Mouse (Mus musculus): ENCODE results near the gene Auts2.

Gene Auts2

DNA sequence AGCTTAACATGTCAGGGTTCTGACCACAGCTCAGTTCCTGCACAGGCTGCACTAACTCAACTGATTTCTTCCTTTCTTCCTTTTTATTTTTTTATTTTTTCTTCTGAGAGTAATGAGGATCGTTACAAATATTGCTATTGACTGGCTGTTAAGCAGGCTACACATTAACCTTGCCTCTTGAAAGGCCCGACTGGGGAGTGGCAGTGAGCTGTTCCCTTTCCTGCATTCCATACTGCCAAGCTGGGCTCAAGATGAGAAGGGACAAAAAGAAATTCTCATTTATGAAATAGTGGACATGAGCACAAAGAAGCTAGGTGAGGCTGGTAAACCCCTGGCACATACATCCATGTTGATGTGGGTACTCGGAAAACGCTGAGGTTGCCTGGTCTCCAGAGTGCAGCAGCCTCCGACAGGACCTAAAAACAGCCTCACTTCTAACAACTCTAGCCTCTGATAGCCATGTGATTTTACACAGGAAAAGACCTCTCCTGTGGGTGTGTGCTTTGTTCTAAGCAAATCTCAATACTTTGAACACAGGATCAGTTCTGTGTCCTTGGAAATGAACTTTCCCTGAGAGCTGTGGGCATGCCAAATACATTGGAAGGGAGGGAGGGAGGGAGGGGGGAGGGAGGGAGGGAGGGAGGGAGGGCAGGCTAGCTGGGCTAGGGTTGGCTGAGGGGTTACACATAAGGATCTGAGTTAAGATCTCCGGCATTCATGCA is 707.0 kb downstream of the Auts2 start:
- CTCF ChIA-PET, result no interaction called here

DNA sequence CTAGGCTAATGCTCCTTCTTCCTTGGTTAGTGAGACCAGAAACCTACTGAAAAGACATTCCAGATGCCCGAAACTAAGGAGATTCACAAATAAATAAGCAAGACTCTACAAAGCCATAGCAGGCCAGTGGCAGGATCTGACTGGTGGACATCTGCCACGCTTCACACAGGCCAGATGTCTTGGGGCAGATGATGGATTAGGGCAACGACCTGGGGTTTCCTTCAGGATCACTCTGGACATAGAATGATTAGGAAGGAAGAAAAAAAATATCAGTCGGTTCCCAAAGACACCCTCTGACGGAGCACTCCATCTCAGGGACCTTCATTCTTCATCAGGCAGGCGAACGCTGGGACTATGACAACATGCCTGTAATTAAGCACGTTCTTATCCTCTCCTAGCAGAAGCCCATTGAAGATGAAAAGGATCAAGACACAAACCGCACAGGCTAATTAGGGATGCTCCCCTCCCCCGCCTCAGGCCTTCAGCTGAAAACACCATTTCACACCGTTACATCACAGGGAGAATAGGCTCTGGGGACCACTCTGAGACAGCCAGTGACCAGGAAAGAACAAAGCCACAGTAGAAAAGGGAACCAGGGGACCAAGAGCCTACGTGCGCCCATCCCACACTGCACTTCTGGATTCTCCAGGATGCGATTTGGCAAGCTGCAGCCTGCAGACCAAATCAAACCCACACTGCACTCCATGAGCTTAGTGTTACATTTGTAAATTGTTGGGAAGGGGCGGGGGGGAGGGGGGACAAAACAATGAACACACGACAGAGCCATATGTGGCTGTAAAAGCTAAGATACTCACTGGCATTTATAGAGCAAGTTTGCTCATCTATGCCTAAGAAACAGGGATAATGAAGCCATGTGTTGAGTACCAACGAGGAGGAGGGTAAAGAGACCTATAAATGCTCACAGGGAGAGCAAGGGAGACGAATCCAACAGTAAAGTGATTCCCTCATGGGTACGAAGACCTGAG is 710.0 kb downstream of the Auts2 start:
- CTCF ChIA-PET, result no interaction called here

- CTCF ChIA-PET, result no interaction called here
Observed at GRCm38 (mm10) chr5:131830111-131830510, 713.0 kb downstream of the Auts2 start.

GRCm38 (mm10) chr5:131829248-131829647 is 713.9 kb downstream of the Auts2 start:
- CTCF ChIA-PET, result no interaction called here

DNA sequence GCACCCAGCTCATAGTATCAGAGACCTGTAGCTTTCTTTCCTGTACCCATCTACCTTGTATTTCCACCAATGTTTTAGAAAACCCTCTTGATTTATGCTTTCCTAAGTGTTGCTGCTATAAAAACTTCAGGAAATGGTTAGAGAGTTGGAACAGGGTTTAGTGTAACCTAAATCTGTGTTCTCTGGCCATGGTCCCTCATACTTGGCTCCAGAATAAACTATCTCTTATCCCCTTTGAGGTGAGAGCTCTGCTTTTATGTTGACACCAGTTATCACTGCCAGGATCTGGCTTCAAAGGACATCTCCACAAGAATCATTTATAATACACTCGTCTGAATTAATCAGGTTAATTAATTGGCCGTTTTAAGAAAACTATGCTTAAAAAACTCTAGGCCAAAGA is 714.5 kb downstream of the Auts2 start:
- CTCF ChIA-PET, result no interaction called here

GRCm38 (mm10) chr5:131826362-131827261 is 716.5 kb downstream of the Auts2 start:
- CTCF ChIA-PET, result no interaction called here

DNA sequence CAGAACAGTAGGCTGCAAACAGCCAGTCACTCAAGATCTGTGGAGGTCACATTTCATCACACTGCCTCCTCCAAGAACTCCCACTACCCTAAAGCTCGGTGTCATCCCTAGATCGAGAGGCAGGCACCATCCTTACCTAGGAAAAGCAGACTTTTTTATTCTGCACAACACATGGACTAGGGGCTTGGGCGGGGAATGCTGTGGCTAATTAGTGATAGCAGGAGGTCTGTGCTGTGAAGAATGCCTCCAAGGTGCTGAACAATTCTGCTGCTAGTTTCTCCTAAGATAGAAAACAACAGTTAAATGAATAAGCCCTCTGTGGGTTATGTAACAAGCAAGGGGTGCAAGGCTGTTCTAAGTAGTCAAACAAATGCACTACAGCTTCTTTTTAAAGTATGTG is 717.7 kb downstream of the Auts2 start:
- CTCF ChIA-PET, result no interaction called here

- CTCF ChIA-PET, result no interaction called here
Observed at GRCm38 (mm10) chr5:131824197-131824991, 718.8 kb downstream of the Auts2 start.

DNA sequence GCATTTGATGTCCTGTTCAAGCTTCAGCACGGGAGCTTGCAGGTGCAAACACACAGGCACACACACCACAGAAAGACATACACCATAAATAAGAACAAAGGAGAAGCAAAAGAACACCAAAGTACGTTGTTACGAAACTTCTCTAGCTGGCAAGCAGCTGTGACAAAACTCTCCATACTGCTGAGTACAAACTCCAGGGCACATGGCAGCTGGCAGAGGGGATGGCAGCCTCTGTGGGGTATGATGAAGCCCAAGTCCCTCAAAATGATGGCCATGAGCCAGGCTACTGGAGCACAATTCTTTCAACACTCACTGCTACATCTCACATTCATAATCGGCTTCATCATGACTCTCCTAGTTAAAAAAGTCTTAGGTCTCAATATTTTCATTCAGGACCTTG is 721.7 kb downstream of the Auts2 start:
- CTCF ChIA-PET, result no interaction called here

DNA sequence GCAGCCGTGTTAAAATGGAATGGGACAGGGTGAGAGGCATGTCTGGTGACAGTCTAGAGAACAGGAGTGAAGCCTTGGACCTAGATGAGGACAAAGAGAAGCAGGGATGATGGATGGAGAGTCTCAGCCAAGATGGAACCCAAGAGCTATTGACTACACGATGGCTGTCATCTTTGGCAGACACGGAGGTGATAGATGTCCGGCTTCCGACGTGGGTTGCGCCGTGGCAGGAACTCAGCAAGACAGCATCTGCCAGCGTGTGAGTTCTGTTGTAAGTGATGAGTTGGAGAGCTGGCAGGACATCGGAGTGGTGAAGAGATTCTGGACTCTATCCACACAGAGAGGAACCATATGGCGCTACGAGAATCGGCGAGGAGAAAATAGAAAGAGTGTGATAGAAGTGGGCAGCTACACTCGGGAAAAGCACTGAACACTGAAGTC is 723.9 kb downstream of the Auts2 start:
- CTCF ChIA-PET, result no interaction called here

DNA sequence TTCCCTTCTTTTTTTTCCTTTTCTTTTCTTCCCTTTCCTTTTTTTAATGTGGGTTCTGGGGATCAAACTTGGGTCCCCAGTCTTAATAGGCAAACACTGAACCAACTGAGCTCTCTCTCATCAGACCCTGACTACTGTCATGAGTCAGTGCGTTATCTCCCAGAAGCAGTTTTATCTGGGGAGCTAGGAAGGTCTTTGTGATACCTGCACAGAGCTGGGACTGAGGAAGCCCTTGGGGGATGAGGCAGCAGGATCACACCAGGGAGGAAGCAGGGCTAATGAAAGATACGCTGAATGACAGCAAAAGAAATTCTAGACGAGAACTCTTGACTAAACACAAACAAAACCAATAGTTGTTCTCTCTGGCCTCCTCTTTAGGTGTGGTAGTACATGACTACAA is 727.6 kb downstream of the Auts2 start:
- CTCF ChIA-PET, result no interaction called here

DNA sequence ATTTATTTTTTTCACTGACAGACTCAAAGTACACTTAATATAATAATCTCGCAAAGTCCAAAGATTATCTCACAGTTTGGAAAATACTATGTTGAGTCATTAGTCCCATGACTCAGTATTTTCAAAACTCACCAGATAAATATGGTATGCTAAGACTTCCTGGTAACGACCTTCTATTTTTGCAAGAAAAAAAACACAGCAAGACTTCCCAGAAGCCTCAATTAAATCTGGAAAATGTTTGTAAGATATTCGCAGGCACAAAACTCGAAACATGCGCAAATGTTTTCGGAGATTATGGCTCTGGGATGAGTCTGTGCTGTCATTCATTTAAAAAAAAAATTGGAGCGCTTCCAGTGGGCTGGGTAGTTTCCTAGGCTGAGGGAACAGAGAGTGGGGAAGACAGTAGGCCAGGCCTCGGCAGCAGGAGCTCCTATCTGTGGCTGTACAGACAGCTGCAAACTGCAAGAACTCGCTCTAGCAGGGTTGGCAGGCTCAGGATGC is 728.6 kb downstream of the Auts2 start:
- CTCF ChIA-PET, result no interaction called here

GRCm38 (mm10) chr5:131813952-131814502 is 729.1 kb downstream of the Auts2 start:
- CTCF ChIA-PET, result no interaction called here

- CTCF ChIA-PET, result no interaction called here
Observed at GRCm38 (mm10) chr5:131813331-131813781, 729.8 kb downstream of the Auts2 start.

- CTCF ChIA-PET, result no interaction called here
Observed at GRCm38 (mm10) chr5:131812483-131813063, 730.6 kb downstream of the Auts2 start.

GRCm38 (mm10) chr5:131806350-131806749 is 736.8 kb downstream of the Auts2 start:
- CTCF ChIA-PET, result no interaction called here

GRCm38 (mm10) chr5:131805277-131805676 is 737.9 kb downstream of the Auts2 start:
- CTCF ChIA-PET, result no interaction called here

DNA sequence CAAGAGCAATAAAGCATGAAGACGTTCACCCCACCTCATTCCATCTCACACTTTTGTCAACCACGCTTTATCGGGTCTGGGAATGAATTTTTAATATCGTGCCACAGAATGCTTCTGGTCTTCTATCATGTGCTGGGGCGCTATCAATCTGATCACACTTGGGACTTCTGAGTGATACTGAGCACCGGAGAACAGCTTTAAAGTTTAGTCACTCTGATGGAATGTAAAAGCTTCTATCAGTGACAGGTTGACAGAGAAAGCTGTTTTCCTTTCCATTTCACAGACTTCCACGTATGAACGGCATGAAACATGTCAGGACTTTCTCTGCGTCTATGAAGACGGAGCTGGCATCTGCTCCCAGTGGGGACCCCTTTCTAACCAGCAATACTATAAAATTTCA is 739.5 kb downstream of the Auts2 start:
- CTCF ChIA-PET, result no interaction called here

DNA sequence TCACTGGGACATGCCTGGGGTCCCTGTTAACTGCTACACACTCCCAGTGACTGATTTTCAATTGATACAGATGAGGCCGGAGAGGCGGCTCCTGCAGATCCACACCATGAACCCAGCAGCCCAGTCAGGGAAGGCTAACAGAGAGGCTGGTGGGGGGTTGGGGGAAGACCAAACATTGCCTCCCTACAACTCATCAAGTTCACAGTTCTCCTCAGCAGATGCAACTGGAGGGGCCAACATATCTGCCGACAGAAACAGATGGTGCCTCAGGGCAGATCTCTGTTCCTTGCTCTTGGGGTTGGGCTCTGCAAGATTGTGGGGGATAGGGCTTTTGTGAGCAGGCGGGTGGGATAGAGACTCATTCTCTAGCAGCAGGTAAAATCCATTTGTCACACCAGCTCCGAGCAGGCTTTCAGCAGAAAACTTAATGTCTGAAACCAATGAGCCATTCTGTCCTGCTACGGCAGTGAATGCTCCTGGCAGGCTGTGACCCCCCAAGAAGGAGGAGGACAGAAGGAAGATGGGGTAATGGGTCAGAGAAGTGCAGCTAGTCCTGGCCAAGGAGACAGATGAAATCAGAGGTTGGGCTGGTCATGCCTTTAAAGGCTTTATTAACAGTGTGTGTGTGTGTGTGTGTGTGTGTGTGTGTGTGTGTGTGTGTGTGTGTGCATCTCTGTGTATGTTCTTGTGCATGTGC is 740.7 kb downstream of the Auts2 start:
- CTCF ChIA-PET, result no interaction called here

DNA sequence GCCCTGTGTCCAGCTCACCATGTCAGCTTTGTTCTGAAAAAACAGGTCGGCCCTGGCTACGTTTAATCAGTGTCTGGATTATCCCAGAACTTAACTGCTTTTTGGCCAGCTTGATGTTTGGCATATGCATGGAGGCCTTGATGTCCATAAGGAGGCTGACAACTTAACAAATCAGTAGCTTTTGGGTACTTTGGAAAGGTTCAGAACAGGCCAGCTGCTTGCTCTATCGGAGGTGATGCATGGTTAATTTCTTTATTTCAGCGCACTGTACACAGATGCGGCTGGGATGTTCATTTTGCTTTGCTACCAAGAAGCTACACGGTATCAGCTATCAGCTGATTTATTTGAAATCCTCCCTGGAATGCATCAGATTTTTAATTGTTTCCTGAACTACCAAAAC is 741.2 kb downstream of the Auts2 start:
- CTCF ChIA-PET, result no interaction called here
